Mouse (Mus musculus) left cerebral cortex, adult 11 months (tissue): ENCODE measurements around the gene Rgs7bp.
"Not testable (repeated sequence)": the region's sequence is repeated elsewhere in the genome, so short reads cannot be mapped to it uniquely, and the experiment has no call there.

ENCODE experiments used
- DNase-seq: peaks from one replicate; pipeline ENCODE4 v3.0.0; 2022; ENCODE audit warnings: low spot score

Gene Rgs7bp

DNA sequence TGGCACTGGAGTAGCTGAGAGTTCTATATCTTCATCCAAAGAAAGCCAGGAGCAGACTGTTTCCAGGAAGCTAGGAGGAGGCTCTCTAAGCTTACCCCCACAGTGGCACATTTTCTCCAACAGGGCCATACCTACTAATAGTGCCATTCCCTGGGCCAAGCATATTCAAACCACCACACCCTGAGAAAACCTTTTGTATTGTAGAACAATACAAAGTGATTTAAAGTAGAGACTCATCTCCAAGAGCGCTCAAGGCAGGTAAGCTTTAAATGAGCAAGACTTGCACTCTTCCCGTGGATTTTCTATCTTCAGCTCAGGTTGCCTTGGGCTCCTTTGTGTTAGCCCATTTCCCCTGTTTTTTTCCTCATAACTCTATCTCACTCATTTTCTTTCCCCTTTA, 118.1 kb downstream of the Rgs7bp start:
- no peak for DNase-seq

DNA sequence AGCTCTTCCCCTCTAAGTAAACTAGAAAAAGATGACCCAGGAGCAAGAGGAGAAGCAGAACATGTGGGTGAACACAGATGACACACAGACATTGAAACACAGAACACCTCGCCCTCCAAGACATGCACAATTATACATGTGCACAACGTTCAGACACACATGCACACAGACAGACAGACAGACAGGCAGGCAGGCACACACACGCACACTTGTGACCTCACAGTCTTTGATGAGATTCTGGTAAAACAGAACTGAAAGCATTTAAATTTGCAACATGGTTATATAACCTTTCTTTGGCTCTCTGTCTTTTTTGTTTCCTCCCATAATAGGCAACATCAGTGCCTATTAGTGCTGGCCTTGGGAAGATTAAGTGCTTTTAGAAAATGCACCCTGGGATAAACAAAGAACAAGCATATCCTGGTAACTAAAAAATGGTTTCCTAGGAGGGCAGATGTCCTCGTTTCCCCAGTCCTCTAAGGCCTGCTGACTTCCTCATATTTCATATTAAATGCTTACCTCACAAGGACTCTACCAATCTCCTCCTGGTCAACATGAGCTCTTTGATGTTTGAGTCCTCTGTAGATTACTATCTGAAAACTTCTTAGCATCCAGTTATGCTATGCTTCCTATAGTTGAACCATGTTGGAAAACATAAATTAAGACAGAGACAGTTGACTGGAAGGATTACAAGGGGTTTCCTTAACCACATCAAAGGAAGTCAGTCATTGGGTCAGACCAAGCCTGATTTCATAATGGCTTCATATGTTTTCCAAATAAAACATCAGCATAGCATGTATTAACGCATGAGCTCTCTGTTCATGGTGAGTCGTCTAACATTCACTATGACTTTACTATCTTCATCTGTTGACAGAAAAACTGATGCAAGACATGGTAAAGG, 122.8 kb downstream of the Rgs7bp start:
- DNase-seq = no peak

DNA sequence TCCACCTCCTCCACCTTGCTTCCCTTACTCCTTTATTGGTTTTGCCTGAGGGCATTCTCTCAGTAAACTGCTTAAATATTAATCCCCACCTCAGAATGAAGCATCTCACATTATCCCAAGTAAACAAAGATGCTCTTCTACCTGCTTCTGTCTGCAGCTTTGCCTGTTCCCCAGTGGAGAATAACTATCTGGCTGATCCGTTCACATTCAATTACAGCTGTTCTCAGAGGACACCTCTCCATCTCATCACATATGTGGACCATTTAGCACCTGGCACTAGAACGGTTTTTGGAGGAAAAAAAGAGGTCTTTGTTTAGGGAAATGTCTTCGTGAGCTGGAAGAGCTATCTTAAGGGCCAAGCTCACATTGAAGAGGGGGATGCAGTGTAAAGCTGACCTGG, 123.9 kb downstream of the Rgs7bp start:
- DNase-seq = no peak

DNA sequence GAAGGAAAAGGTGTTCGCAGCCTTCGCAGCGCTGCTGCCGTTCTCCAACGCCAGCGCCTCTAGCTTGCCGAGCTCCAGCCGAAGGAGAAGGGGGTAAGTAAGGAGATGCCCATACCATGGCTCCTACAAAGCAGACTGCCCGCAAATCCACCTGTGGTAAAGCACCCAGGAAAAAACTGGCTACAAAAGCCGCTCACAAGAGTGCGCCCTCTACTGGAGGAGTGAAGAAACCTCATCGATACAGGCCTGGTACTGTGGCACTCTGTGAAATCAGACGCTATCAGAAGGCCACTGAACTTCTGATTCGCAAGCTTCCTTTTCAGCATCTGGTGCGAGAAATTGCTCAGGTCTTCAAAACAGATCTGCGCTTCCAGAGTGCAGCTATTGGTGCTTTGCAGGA, 136.1 kb downstream of the Rgs7bp start:
- no peak for DNase-seq

DNA sequence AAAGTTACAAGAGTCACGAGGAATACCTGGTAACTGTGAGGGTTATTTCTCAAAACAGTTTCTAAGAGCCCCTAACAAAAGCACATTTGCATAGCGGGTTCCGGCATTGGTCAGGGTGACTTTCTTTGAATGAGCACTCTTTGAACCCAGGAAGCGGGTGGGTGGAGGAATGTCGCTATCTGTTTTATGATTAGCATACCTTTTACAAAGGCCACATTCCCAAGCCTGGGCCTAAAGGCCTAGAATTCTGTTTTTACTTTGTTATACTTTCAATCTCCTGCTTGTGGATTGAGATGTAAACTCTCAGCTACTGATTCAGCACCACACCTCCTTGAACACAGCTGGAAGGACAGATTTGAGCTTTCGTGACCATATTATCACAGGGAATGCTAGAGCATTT, 138.0 kb downstream of the Rgs7bp start:
- DNase-seq = not testable (repeated sequence)

DNA sequence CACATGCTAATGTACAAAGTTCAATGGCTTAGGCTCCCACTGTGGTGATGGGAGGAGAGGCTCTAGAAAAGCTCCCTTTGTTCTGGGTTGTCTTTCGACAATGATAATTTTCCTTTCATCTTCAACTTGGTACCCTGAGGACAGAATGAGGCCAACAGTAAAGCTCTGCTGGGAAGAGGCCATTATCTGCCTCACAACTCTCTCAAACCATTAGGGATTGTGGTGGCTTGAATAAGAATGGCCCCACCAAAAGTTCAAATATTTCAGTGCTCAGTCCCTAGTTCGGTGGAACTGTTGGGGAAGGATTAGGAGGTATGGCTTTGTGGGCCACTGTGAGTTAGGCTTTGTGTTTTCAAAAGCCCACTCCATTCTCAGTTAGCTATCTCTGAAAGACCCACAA, 138.6 kb downstream of the Rgs7bp start:
- no peak for DNase-seq

DNA sequence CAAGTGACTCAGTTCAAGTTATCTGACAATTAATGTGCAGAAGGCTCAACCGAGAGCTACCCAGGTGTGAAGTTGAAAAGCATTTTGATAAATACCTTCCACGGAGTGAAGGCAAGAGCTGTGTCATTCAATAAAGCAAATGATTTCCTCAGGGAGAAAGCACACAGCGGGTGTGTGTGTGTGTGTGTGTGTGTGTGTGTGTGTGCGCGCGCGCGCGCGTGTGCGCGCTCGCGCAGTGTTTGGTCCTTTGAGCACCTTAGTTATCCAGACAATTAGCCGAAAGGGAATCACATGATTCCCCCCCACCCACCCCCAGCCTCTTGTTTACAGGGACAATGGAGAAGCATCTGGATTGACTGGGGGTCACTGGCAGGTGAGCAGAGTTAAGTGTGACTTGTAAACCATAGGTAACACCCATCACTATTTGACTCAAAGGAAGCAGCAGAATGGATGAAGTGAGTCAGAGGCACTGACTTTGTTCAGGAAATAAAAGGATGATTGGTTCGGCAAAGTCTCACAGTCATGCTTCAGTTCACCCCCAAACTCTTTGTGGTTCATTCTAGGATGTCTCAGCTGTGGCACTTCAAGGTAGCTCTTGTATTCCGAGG, 140.3 kb downstream of the Rgs7bp start:
- DNase-seq = no peak

DNA sequence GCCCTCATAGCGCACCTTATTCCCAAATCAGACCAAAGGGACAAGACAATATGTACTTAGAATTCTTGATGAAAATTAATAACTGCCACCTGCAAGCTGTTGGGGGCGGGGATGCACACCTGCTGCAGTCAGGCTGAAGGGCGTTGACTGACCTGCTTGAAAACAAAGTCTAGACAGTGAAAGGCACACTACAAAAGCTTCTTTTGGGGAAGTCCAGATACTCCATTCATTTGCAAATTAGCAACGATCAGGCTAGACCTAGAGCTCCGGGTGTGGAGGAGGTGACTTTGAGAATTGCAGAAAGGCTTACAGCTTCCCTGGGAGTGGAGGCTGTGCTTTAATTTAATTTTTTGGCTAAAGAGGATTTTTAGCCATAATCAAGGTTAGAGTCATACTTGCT, 143.1 kb downstream of the Rgs7bp start:
- not testable (repeated sequence) for DNase-seq

DNA sequence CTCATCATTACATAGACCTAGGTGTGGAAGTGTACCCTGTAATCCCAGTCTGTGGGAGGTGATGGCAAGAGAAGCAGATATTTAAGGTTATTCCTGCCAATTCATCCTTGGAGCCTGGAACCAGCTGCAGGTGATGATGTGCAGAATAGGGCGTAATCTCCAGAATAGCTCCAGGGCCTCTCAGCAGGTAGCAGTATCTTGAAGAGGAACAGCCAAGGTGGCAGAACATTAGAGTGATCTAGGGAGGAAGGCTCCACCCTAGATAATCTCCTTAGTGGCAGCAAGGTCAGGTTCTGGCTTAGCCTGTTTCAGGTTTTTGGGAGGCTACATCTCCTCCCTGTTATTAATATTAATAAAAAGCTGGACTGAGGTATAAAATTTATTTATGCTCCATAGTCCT, 143.7 kb downstream of the Rgs7bp start:
- DNase-seq = not testable (repeated sequence)

DNA sequence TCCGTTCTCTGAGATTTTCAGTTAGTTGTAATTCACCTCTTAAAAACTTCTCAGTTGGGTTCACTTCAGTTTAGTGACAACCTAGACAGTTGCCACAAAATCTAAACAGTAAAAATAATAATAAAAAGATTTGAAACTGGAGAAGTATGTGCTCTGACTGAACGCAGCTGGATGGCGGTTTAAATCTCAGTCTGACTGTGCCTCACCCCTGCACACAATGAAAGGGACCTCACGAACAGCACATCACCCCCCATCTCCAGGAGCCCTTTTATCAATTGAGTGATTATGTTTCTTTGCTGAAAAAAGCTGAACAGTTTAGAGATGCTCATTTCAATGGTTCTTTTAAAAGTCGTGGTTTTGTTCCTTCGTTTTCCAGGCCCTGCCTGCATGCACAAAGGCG, 146.0 kb downstream of the Rgs7bp start:
- no peak for DNase-seq
